Mouse (Mus musculus): ENCODE measurements around the gene Cend1. TPM values are rescaled to one million over a fixed set of nuclear protein-coding genes. Genes with fewer than 3 reads are reported as not detected.
A peak's percentile ranks its signal among the peaks of the same experiment; 100 is the strongest.

The Cend1 gene
- polyA plus RNA-seq, 1 experiment from 2014 or later, result 3.3 TPM

- no peaks in the 10 kb centered on the region for H3K27me3 ChIP-seq (replicated peaks; ENCODE audit: control insufficient read depth, insufficient read depth, low read length)
- no peaks in the 10 kb centered on the region for H3K9me3 ChIP-seq (ENCODE audit: control insufficient read depth)
- H3K4me3 ChIP-seq (ENCODE audit: low read depth, low read length), result peak within 1 kb of the TSS; percentile 62
- TF ChIP-seq CTCF (IDR thresholded peaks at IDR 0.05; ENCODE audit: low read depth), result peak; percentile 36
- peak within 1 kb of the TSS; percentile 98 for H3K4me2 ChIP-seq (replicated peaks; ENCODE audit: low read depth)
- WGBS, result under 1% methylated on average over 87 of the region's 87 CpGs
- H3K36me3 ChIP-seq (ENCODE audit: control insufficient read depth, insufficient read depth), result peaks cover 22% of the 10 kb centered on the region
- peaks cover 10% of the 10 kb centered on the region; the same call in 1 of the 2 replicates for H3K4me1 ChIP-seq (replicated peaks; ENCODE audit: control insufficient read depth, insufficient read depth, low read length)
- H3K9ac ChIP-seq (ENCODE audit: low read depth, low read length), result peak within 1 kb of the TSS; percentile 59
- peak within 1 kb of the TSS; percentile 87 for H3K27ac ChIP-seq (ENCODE audit: low read depth, low read length)
- ATAC-seq, result peak; percentile 71
Observed at GRCm38 (mm10) chr7:141475011-141475804, 45.9 kb upstream of the Cend1 start, which contains the start of the genes Polr2l and Tspan4. TSS of gene Polr2l (minus strand) at chr7:141475132. TSS of gene Tspan4 (plus strand) at chr7:141475240.

- 6% methylated on average over 5 of the region's 5 CpGs for WGBS
- peaks cover 31% of the 10 kb centered on the region for H3K36me3 ChIP-seq (ENCODE audit: control insufficient read depth, insufficient read depth)
Observed at GRCm38 (mm10) chr7:141474160-141474559, 44.9 kb upstream of the Cend1 start.

GRCm38 (mm10) chr7:141472763-141473162 is 43.5 kb upstream of the Cend1 start:
- ATAC-seq, result no peak
- Histone ChIP-seq H3K27ac (ENCODE audit: low read depth, low read length) (no peak overlapping the region), H3K9me3 (ENCODE audit: control insufficient read depth) (no peaks in the 10 kb centered on the region), H3K4me2 (replicated peaks; ENCODE audit: low read depth) (no peak overlapping the region), H3K9ac (ENCODE audit: low read depth, low read length) (no peak overlapping the region), H3K36me3 (ENCODE audit: control insufficient read depth, insufficient read depth) (peaks cover 31% of the 10 kb centered on the region), H3K4me1 (replicated peaks; ENCODE audit: control insufficient read depth, insufficient read depth, low read length) (peaks cover 23% of the 10 kb centered on the region), H3K27me3 (replicated peaks; ENCODE audit: control insufficient read depth, insufficient read depth, low read length) (no peaks in the 10 kb centered on the region), H3K4me3 (ENCODE audit: low read depth, low read length) (no peak overlapping the region)
- WGBS, result 82% methylated on average over 6 of the region's 6 CpGs
- TF ChIP-seq CTCF (IDR thresholded peaks at IDR 0.05; ENCODE audit: low read depth), result no peak

More at GRCm38 (mm10) chr7:141474160-141474559, 44.9 kb upstream of the Cend1 start:
- H3K4me1 ChIP-seq (replicated peaks; ENCODE audit: control insufficient read depth, insufficient read depth, low read length), result peaks cover 14% of the 10 kb centered on the region
- peak overlapping the region; percentile 98 for H3K4me2 ChIP-seq (replicated peaks; ENCODE audit: low read depth)
- no peaks in the 10 kb centered on the region for H3K27me3 ChIP-seq (replicated peaks; ENCODE audit: control insufficient read depth, insufficient read depth, low read length)
- no peak overlapping the region for H3K27ac ChIP-seq (ENCODE audit: low read depth, low read length)
- H3K9ac ChIP-seq (ENCODE audit: low read depth, low read length), result peak overlapping the region; percentile 59
- no peak for ATAC-seq
- TF ChIP-seq CTCF (IDR thresholded peaks at IDR 0.05; ENCODE audit: low read depth), result no peak
- H3K9me3 ChIP-seq (ENCODE audit: control insufficient read depth), result no peaks in the 10 kb centered on the region
- peak overlapping the region; percentile 62 for H3K4me3 ChIP-seq (ENCODE audit: low read depth, low read length)

- ATAC-seq, result no peak
- H3K9me3 ChIP-seq (ENCODE audit: control insufficient read depth), result no peaks in the 10 kb centered on the region
- H3K27ac ChIP-seq (ENCODE audit: low read depth, low read length), result no peak overlapping the region; the same call in 1 of the 2 replicates
- no peak overlapping the region for H3K9ac ChIP-seq (ENCODE audit: low read depth, low read length)
- no peak overlapping the region for H3K4me2 ChIP-seq (replicated peaks; ENCODE audit: low read depth)
- no peaks in the 10 kb centered on the region for H3K27me3 ChIP-seq (replicated peaks; ENCODE audit: control insufficient read depth, insufficient read depth, low read length)
- no peak for TF ChIP-seq CTCF (IDR thresholded peaks at IDR 0.05; ENCODE audit: low read depth)
- no peak overlapping the region for H3K4me3 ChIP-seq (ENCODE audit: low read depth, low read length)
- H3K36me3 ChIP-seq (ENCODE audit: control insufficient read depth, insufficient read depth), result peaks cover 31% of the 10 kb centered on the region
- 68% methylated on average over 6 of the region's 6 CpGs for WGBS
- H3K4me1 ChIP-seq (replicated peaks; ENCODE audit: control insufficient read depth, insufficient read depth, low read length), result peaks cover 23% of the 10 kb centered on the region
Observed at GRCm38 (mm10) chr7:141472226-141472625, 42.9 kb upstream of the Cend1 start.

GRCm38 (mm10) chr7:141471236-141471635 is 41.9 kb upstream of the Cend1 start:
- Histone ChIP-seq H3K9me3 (ENCODE audit: control insufficient read depth) (no peaks in the 10 kb centered on the region), H3K4me1 (replicated peaks; ENCODE audit: control insufficient read depth, insufficient read depth, low read length) (peaks cover 22% of the 10 kb centered on the region), H3K4me3 (ENCODE audit: low read depth, low read length) (no peak overlapping the region), H3K27ac (ENCODE audit: low read depth, low read length) (no peak overlapping the region), H3K27me3 (replicated peaks; ENCODE audit: control insufficient read depth, insufficient read depth, low read length) (no peaks in the 10 kb centered on the region), H3K9ac (ENCODE audit: low read depth, low read length) (no peak overlapping the region), H3K36me3 (ENCODE audit: control insufficient read depth, insufficient read depth) (peaks cover 31% of the 10 kb centered on the region), H3K4me2 (replicated peaks; ENCODE audit: low read depth) (no peak overlapping the region)
- 86% methylated on average over 1 of the region's 1 CpGs for WGBS
- TF ChIP-seq CTCF (IDR thresholded peaks at IDR 0.05; ENCODE audit: low read depth), result no peak
- ATAC-seq, result no peak

- H3K4me3 ChIP-seq (ENCODE audit: low read depth, low read length), result no peak overlapping the region
- H3K9ac ChIP-seq (ENCODE audit: low read depth, low read length), result no peak overlapping the region
- H3K27me3 ChIP-seq (replicated peaks; ENCODE audit: control insufficient read depth, insufficient read depth, low read length), result no peaks in the 10 kb centered on the region
- 88% methylated on average over 10 of the region's 10 CpGs for WGBS
- peaks cover 31% of the 10 kb centered on the region for H3K36me3 ChIP-seq (ENCODE audit: control insufficient read depth, insufficient read depth)
- ATAC-seq, result no peak
- TF ChIP-seq CTCF (IDR thresholded peaks at IDR 0.05; ENCODE audit: low read depth), result no peak
- H3K9me3 ChIP-seq (ENCODE audit: control insufficient read depth), result no peaks in the 10 kb centered on the region
- peaks cover 20% of the 10 kb centered on the region for H3K4me1 ChIP-seq (replicated peaks; ENCODE audit: control insufficient read depth, insufficient read depth, low read length)
- H3K27ac ChIP-seq (ENCODE audit: low read depth, low read length), result no peak overlapping the region
- no peak overlapping the region for H3K4me2 ChIP-seq (replicated peaks; ENCODE audit: low read depth)
Observed at GRCm38 (mm10) chr7:141470637-141470944, 41.3 kb upstream of the Cend1 start.
